In genomic region chr2:20747723-20748122, GRCm38 (mm10) we compare ENCODE assay signal across 26 mouse cellular contexts.
DNase-seq lines count a peak whose midpoint lies in the region; ATAC-seq and TF ChIP-seq lines count a peak whose summit lies in the region.
"Had no signal": no experiment of that assay in that cellular context is flagged by ENCODE, and none has a peak within 500 bp of the region (broad histone marks: within the 10 kb centered on the region; RNA-seq: fewer than 3 reads in every experiment).

No protein-coding gene starts in this region.

- no peak for ATAC-seq in forebrain, embryonic 14.5 days
- no peak for ATAC-seq in forebrain, embryonic 11.5 days (replicated peaks; ENCODE audit: low FRiP score)
- peak; percentile 37; the same call in 1 of the 2 replicates for ATAC-seq in hindbrain, embryonic 14.5 days (ENCODE audit: low FRiP score)
- no peak for ATAC-seq in hindbrain, embryonic 13.5 days (ENCODE audit: low FRiP score)
- ATAC-seq in midbrain, embryonic 14.5 days (ENCODE audit: low FRiP score, low TSS enrichment): no peak
- no peak for ATAC-seq in midbrain, embryonic 11.5 days (ENCODE audit: low FRiP score)
- ATAC-seq: forebrain, postnatal 0 days; hindbrain, embryonic 16.5 days; intestine, embryonic 15.5 days; Patski had no signal

- H3K36me3 ChIP-seq in forebrain, embryonic 14.5 days (ENCODE audit: control insufficient read depth, insufficient read depth, low read length): 0 out of 2 replicates have a peak, but pooled peaks cover 3% of the 10 kb centered on the region
- H3K36me3 ChIP-seq in forebrain, embryonic 11.5 days (ENCODE audit: control insufficient read depth, insufficient read depth, low read length): no peaks in the 10 kb centered on the region
- H3K36me3 ChIP-seq in hindbrain, embryonic 14.5 days (replicated peaks; ENCODE audit: control insufficient read depth, insufficient read depth): no peaks in the 10 kb centered on the region
- H3K36me3 ChIP-seq in hindbrain, embryonic 13.5 days: no peaks in the 10 kb centered on the region
- H3K36me3 ChIP-seq in midbrain, embryonic 14.5 days (ENCODE audit: control insufficient read depth, insufficient read depth, low read length): no peaks in the 10 kb centered on the region
- no peaks in the 10 kb centered on the region for H3K36me3 ChIP-seq in midbrain, embryonic 11.5 days (ENCODE audit: control insufficient read depth, insufficient read depth, low read length)

- H3K27me3 ChIP-seq in forebrain, embryonic 14.5 days (replicated peaks; ENCODE audit: control insufficient read depth, insufficient read depth, low read length): no peaks in the 10 kb centered on the region
- H3K27me3 ChIP-seq in forebrain, embryonic 11.5 days (ENCODE audit: control insufficient read depth, insufficient read depth, low read length): no peaks in the 10 kb centered on the region
- no peaks in the 10 kb centered on the region for H3K27me3 ChIP-seq in hindbrain, embryonic 14.5 days (ENCODE audit: control insufficient read depth, insufficient read depth, low read length)
- no peaks in the 10 kb centered on the region for H3K27me3 ChIP-seq in hindbrain, embryonic 13.5 days
- H3K27me3 ChIP-seq in midbrain, embryonic 14.5 days (ENCODE audit: control insufficient read depth, insufficient read depth, low read length): no peaks in the 10 kb centered on the region
- H3K27me3 ChIP-seq in midbrain, embryonic 11.5 days (ENCODE audit: control insufficient read depth, insufficient read depth, low read length): no peaks in the 10 kb centered on the region
- H3K27me3 ChIP-seq: heart, embryonic 13.5 days; intestine, embryonic 15.5 days; Patski had no signal

- no peak overlapping the region for H3K27ac ChIP-seq in forebrain, embryonic 14.5 days (ENCODE audit: low read depth, low read length)
- H3K27ac ChIP-seq in forebrain, embryonic 11.5 days (ENCODE audit: low read depth, low read length): no peak overlapping the region
- no peak overlapping the region for H3K27ac ChIP-seq in hindbrain, embryonic 14.5 days
- H3K27ac ChIP-seq in hindbrain, embryonic 13.5 days: no peak overlapping the region
- no peak overlapping the region for H3K27ac ChIP-seq in midbrain, embryonic 14.5 days (replicated peaks; ENCODE audit: low read depth, low read length)
- H3K27ac ChIP-seq in midbrain, embryonic 11.5 days (ENCODE audit: low read depth, low read length): no peak overlapping the region
- no peak overlapping the region for H3K27ac ChIP-seq in layer of hippocampus, adult 2 months
- H3K27ac ChIP-seq: forebrain, embryonic 10.5 days; heart, adult 2 months; heart, embryonic 10.5 days; heart, embryonic 13.5 days; intestine, embryonic 15.5 days had no signal

- no peaks in the 10 kb centered on the region; the same call in 1 of the 2 replicates for H3K4me1 ChIP-seq in forebrain, embryonic 14.5 days (ENCODE audit: control insufficient read depth, insufficient read depth, low read length)
- H3K4me1 ChIP-seq in forebrain, embryonic 11.5 days (replicated peaks; ENCODE audit: control insufficient read depth, insufficient read depth, low read length): no peaks in the 10 kb centered on the region
- H3K4me1 ChIP-seq in hindbrain, embryonic 14.5 days (replicated peaks; ENCODE audit: control insufficient read depth, insufficient read depth, low read length): no peaks in the 10 kb centered on the region
- H3K4me1 ChIP-seq in hindbrain, embryonic 13.5 days (replicated peaks): 0 out of 2 replicates have a peak, but pooled peaks cover 3% of the 10 kb centered on the region
- no peaks in the 10 kb centered on the region; the same call in 1 of the 2 replicates for H3K4me1 ChIP-seq in midbrain, embryonic 14.5 days (ENCODE audit: control insufficient read depth, insufficient read depth, low read length)
- H3K4me1 ChIP-seq in midbrain, embryonic 11.5 days (ENCODE audit: control insufficient read depth, insufficient read depth, low read length): no peaks in the 10 kb centered on the region
- H3K4me1 ChIP-seq: forebrain, embryonic 10.5 days; heart, embryonic 10.5 days; heart, embryonic 13.5 days; intestine, embryonic 15.5 days had no signal

- H3K9me3 ChIP-seq in forebrain, embryonic 14.5 days (replicated peaks; ENCODE audit: control insufficient read depth, low read length): no peaks in the 10 kb centered on the region
- H3K9me3 ChIP-seq in forebrain, embryonic 11.5 days (ENCODE audit: control insufficient read depth, low read length): no peaks in the 10 kb centered on the region
- no peaks in the 10 kb centered on the region for H3K9me3 ChIP-seq in hindbrain, embryonic 14.5 days (ENCODE audit: control insufficient read depth, low read length)
- no peaks in the 10 kb centered on the region for H3K9me3 ChIP-seq in hindbrain, embryonic 13.5 days
- no peaks in the 10 kb centered on the region for H3K9me3 ChIP-seq in midbrain, embryonic 14.5 days (ENCODE audit: control insufficient read depth, low read length)
- no peaks in the 10 kb centered on the region for H3K9me3 ChIP-seq in midbrain, embryonic 11.5 days (ENCODE audit: control insufficient read depth, low read length)
- H3K9me3 ChIP-seq: forebrain, embryonic 10.5 days; heart, embryonic 10.5 days; heart, embryonic 13.5 days; intestine, embryonic 15.5 days had no signal

- no peak overlapping the region for H3K9ac ChIP-seq in forebrain, embryonic 14.5 days (ENCODE audit: low read length)
- no peak overlapping the region for H3K9ac ChIP-seq in forebrain, embryonic 11.5 days (ENCODE audit: low read length)
- H3K9ac ChIP-seq in hindbrain, embryonic 14.5 days: no peak overlapping the region
- H3K9ac ChIP-seq in hindbrain, embryonic 13.5 days: no peak overlapping the region
- H3K9ac ChIP-seq in midbrain, embryonic 14.5 days (replicated peaks; ENCODE audit: low read length): no peak overlapping the region
- no peak overlapping the region for H3K9ac ChIP-seq in midbrain, embryonic 11.5 days (ENCODE audit: low read length)
- H3K9ac ChIP-seq: forebrain, postnatal 0 days; heart, embryonic 13.5 days; intestine, embryonic 15.5 days had no signal

- 58% methylated on average over 1 of the region's 1 CpGs for WGBS in forebrain, embryonic 14.5 days
- 82% methylated on average over 1 of the region's 1 CpGs for WGBS in forebrain, embryonic 11.5 days
- WGBS in hindbrain, embryonic 14.5 days: 37% methylated on average over 1 of the region's 1 CpGs
- 59% methylated on average over 1 of the region's 1 CpGs for WGBS in hindbrain, embryonic 13.5 days
- WGBS in midbrain, embryonic 14.5 days: 38% methylated on average over 1 of the region's 1 CpGs
- 68% methylated on average over 1 of the region's 1 CpGs for WGBS in midbrain, embryonic 11.5 days

- no peak for TF ChIP-seq CTCF in layer of hippocampus, adult 2 months (conservative IDR thresholded peaks at IDR 0.05)

- peak; percentile 11 for DNase-seq in forebrain, embryonic 14.5 days (ENCODE audit: low spot score)
- no peak for DNase-seq in forebrain, embryonic 11.5 days (ENCODE audit: low spot score)
- no peak for DNase-seq in hindbrain, embryonic 14.5 days (ENCODE audit: low spot score)
- peak; percentile 16 for DNase-seq in midbrain, embryonic 14.5 days
- no peak for DNase-seq in midbrain, embryonic 11.5 days (ENCODE audit: low spot score, missing footprints)
- DNase-seq in brain, adult 2 months (ENCODE audit: low read depth, low spot score): peak; percentile 59
- no peak for DNase-seq in layer of hippocampus, adult 2 months (ENCODE audit: low spot score in 2 of 2)
- DNase-seq: adrenal gland, postnatal 10 days; adrenal gland, postnatal 36 days; cerebellum, adult 11-12 months; cerebellum, adult 8-10 months; cerebellum, postnatal 10 days; cerebellum, postnatal 36 days; forebrain, postnatal 0 days; gastrocnemius, postnatal 10 days; gastrocnemius, postnatal 36 days; heart, adult 2 months; heart, postnatal 14 days; heart, postnatal 4 days had no signal

- no peak overlapping the region for H3K4me2 ChIP-seq in forebrain, embryonic 14.5 days (ENCODE audit: low read length)
- no peak overlapping the region for H3K4me2 ChIP-seq in forebrain, embryonic 11.5 days (ENCODE audit: low read depth, low read length, severe bottlenecking)
- no peak overlapping the region for H3K4me2 ChIP-seq in hindbrain, embryonic 14.5 days (replicated peaks)
- H3K4me2 ChIP-seq in hindbrain, embryonic 13.5 days: no peak overlapping the region
- H3K4me2 ChIP-seq in midbrain, embryonic 14.5 days (ENCODE audit: low read length): no peak overlapping the region
- no peak overlapping the region for H3K4me2 ChIP-seq in midbrain, embryonic 11.5 days
- H3K4me2 ChIP-seq: heart, embryonic 13.5 days; intestine, embryonic 15.5 days had no signal

- no peak overlapping the region for H3K4me3 ChIP-seq in forebrain, embryonic 14.5 days (ENCODE audit: low read depth, low read length)
- no peak overlapping the region for H3K4me3 ChIP-seq in forebrain, embryonic 11.5 days (ENCODE audit: low read depth, low read length)
- no peak overlapping the region for H3K4me3 ChIP-seq in hindbrain, embryonic 14.5 days (replicated peaks; ENCODE audit: low read length)
- H3K4me3 ChIP-seq in hindbrain, embryonic 13.5 days: no peak overlapping the region
- no peak overlapping the region for H3K4me3 ChIP-seq in midbrain, embryonic 14.5 days (replicated peaks; ENCODE audit: low read depth, low read length)
- H3K4me3 ChIP-seq in midbrain, embryonic 11.5 days (ENCODE audit: low read depth, low read length): no peak overlapping the region
- H3K4me3 ChIP-seq in layer of hippocampus, adult 2 months: no peak overlapping the region
- H3K4me3 ChIP-seq: forebrain, embryonic 10.5 days; heart, adult 2 months; heart, embryonic 10.5 days; heart, embryonic 13.5 days; intestine, embryonic 15.5 days had no signal

Comparison
In these comparisons a context has a peak if more than half of its experiments do, and no peak if none do; other contexts are left out.
1. DNase-seq: peak in forebrain, embryonic 14.5 days (single experiment), midbrain, embryonic 14.5 days (single experiment) and brain, adult 2 months (single experiment); none in forebrain, embryonic 11.5 days (single experiment), hindbrain, embryonic 14.5 days (single experiment), midbrain, embryonic 11.5 days (single experiment) and layer of hippocampus, adult 2 months (0 of 2).